Comparison of ENCODE assay signal across 26 mouse cellular contexts in genomic region chr5:14032056-14032455, GRCm38 (mm10). TPM values are rescaled to one million over a fixed set of nuclear protein-coding genes. Genes with fewer than 3 reads are reported as not detected.
DNase-seq lines count a peak whose midpoint lies in the region; TF ChIP-seq lines count a peak whose summit lies in the region.
"Had no signal": no experiment of that assay in that cellular context is flagged by ENCODE, and none has a peak within 500 bp of the region (broad histone marks: within the 10 kb centered on the region; RNA-seq: fewer than 3 reads in every experiment).

No protein-coding gene starts in this region.

- peak; percentile 22 to 39 for DNase-seq in lung, adult 18-20 months
- DNase-seq in lung, postnatal 14 days, result no peak
- DNase-seq in ES-E14 (ENCODE audit: low read depth, low spot score) (peak; percentile 47), ZHBTc4 (ENCODE audit: low read depth, low spot score) (peak; percentile 67)
- DNase-seq in lung, postnatal 25 days (ENCODE audit: low spot score), result peak; percentile 26
- DNase-seq in right cerebral cortex, postnatal 10 days (ENCODE audit: low spot score in 2 of 2), result no peak
- no peak for DNase-seq in heart, postnatal 36 days
- DNase-seq in urinary bladder, postnatal 36 days (ENCODE audit: low spot score in 2 of 2), result no peak
- DNase-seq: adrenal gland, postnatal 10 days; cerebellum, adult 18-20 months; cerebellum, postnatal 14 days; embryo, embryonic 11 days; gastrocnemius, postnatal 10 days; kidney, adult 2 months; kidney, postnatal 14 days; layer of hippocampus, postnatal 36 days; right cerebral cortex, adult 18-20 months had no signal

- H3K4me1 ChIP-seq in ES-E14 (ENCODE audit: control insufficient read depth in 2 of 2, insufficient read depth in 2 of 2, low read length in 2 of 2, poor library complexity in 1 of 2), result peaks cover 2 to 4% of the 10 kb centered on the region in 2 experiments; a peak in 1 of 4 replicates
- H3K4me1 ChIP-seq: forebrain, embryonic 13.5 days; heart, embryonic 10.5 days; hindbrain, embryonic 13.5 days; liver, embryonic 12.5 days; midbrain, embryonic 15.5 days; neural tube, embryonic 13.5 days had no signal

- no peak overlapping the region for H3K4me3 ChIP-seq in ES-E14 (ENCODE audit: insufficient read depth in 1 of 2, low read depth in 1 of 2, low read length in 2 of 2, poor library complexity in 1 of 2, severe bottlenecking in 1 of 2)
- H3K4me3 ChIP-seq: forebrain, embryonic 13.5 days; heart, embryonic 10.5 days; hindbrain, embryonic 13.5 days; liver, embryonic 12.5 days; midbrain, embryonic 15.5 days; myocyte; neural tube, embryonic 13.5 days had no signal

- intact Hi-C loops in heart, postnatal 36 days (cut with DNase I), result no loop called here

- H3K9ac ChIP-seq in ES-E14 (ENCODE audit: insufficient read depth, low read depth, low read length, poor library complexity, severe bottlenecking), result no peak overlapping the region
- H3K9ac ChIP-seq: forebrain, embryonic 13.5 days; hindbrain, embryonic 13.5 days; liver, embryonic 12.5 days; midbrain, embryonic 15.5 days; neural tube, embryonic 13.5 days had no signal

- no peaks in the 10 kb centered on the region for H3K36me3 ChIP-seq in ES-E14 (ENCODE audit: control insufficient read depth, insufficient read depth, low read length, poor library complexity, severe bottlenecking)
- H3K36me3 ChIP-seq: heart, embryonic 10.5 days; hindbrain, embryonic 13.5 days; liver, embryonic 12.5 days; midbrain, embryonic 15.5 days; neural tube, embryonic 13.5 days had no signal

- in situ Hi-C loops in ES-E14 (cut with MboI; ENCODE audit: low sequenced_read_pairs in 2 of 2, unreplicated experiment in 2 of 2), result no loop called here

- peak overlapping the region; percentile 77; the same call in 1 of the 2 replicates for H3K27ac ChIP-seq in ES-E14 (ENCODE audit: insufficient read depth, low read depth, low read length, poor library complexity, severe bottlenecking)
- H3K27ac ChIP-seq: forebrain, embryonic 13.5 days; heart, embryonic 10.5 days; hindbrain, embryonic 13.5 days; liver, embryonic 12.5 days; macrophage; midbrain, embryonic 15.5 days; neural tube, embryonic 13.5 days had no signal

- no peaks in the 10 kb centered on the region for H3K9me3 ChIP-seq in ES-E14 (ENCODE audit: control insufficient read depth, insufficient read depth, low read depth, low read length)
- H3K9me3 ChIP-seq: forebrain, embryonic 13.5 days; heart, embryonic 10.5 days; hindbrain, embryonic 13.5 days; liver, embryonic 12.5 days; midbrain, embryonic 15.5 days; neural tube, embryonic 13.5 days had no signal

TF ChIP-seq in ES-E14, 5 proteins besides CTCF, POLR2A, EP300 and RAD21:
- TF ChIP-seq MAFK (IDR thresholded peaks at IDR 0.05; ENCODE audit: insufficient read depth, low read depth, low read length), result no peak
- no peak for TF ChIP-seq HCFC1 (IDR thresholded peaks at IDR 0.05; ENCODE audit: borderline replicate concordance, insufficient read depth, low read length)
- no peak for TF ChIP-seq CHD2 (IDR thresholded peaks at IDR 0.05; ENCODE audit: low read depth, low read length)
- no peak for TF ChIP-seq ZC3H11A (IDR thresholded peaks at IDR 0.05; ENCODE audit: borderline replicate concordance, low read depth, low read length)

RNA-seq across cellular contexts. Expression of gene Sema3e, which starts 7.0 kb away (rescaled TPM):
- total RNA-seq in ES-E14 (2012; rRNA removed), result 24.6 and 25.9 TPM in 2 replicates
- total RNA-seq in heart, postnatal 36 days (2021), result under 1 TPM; 0.19 to 0.36 TPM
- total RNA-seq: granulocyte monocyte progenitor cell, adult 5-6 weeks had no signal

Comparison
In these comparisons a context has a peak if more than half of its experiments do, and no peak if none do; other contexts are left out.
1. DNase-seq: peak in lung, adult 18-20 months (2 of 2), ES-E14 (single experiment), ZHBTc4 (single experiment) and lung, postnatal 25 days (single experiment); none in lung, postnatal 14 days (single experiment), right cerebral cortex, postnatal 10 days (0 of 2), heart, postnatal 36 days (0 of 2) and urinary bladder, postnatal 36 days (0 of 2).
2. RNA of gene Sema3e, which starts 7.0 kb away (total RNA-seq): 24.6 to 25.9 TPM in ES-E14; 0.19 to 0.36 TPM in heart, postnatal 36 days; every median in the first group is over 10 times any median in the second.